Mouse (Mus musculus) kidney, adult 2 months (tissue): Measurements from ENCODE around the gene Krt81.

Experiments used
- CTCF ChIP-seq: fragments of 200-500 bp; conservative IDR thresholded peaks from 2 replicates; pipeline ENCODE4 v1.5.1; 2011; ENCODE audit warnings: low read depth, mild to moderate bottlenecking, control low read depth, low read length, moderate library complexity, mixed read lengths; ENCODE audit not compliant: insufficient read depth, insufficient read length
- POLR2A ChIP-seq: fragments of 200-500 bp; IDR thresholded peaks from one replicate; pipeline ENCODE4 v1.6.1; 2011; ENCODE audit warnings: low read depth, low read length, control low read depth

DNA sequence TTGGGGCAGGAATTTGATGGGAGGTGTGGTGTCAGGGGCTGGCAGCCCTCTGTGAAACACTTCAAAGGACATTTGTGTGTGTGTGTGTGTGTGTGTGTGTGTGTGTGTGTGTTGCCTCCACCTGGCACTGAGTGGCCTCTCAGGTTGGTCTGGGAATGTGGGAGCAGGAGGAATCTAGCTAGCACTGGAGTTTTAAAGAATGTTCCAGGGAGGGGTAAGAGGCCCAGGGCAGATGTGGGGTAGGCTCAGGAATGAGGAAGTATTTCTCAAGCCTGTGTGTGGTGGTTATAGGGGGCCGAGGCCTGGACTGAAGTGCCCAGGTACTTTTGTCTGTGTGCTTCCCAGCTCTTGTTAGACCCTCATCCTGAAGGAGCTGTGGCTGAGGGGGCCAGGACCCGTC, 52.8 kb downstream of the Krt81 start, which contains the start of gene Krt7:
- peak; percentile 18 for TF ChIP-seq POLR2A
- no peak for TF ChIP-seq CTCF
